Mouse (Mus musculus) small intestine, adult 2 months (tissue): ENCODE results near the gene Lipc.

Experiments
- CTCF ChIP-seq: fragments of 200-500 bp; IDR thresholded peaks from 2 replicates; pipeline ENCODE4 v1.5.1; 2012; ENCODE audit warnings: low read depth, mild to moderate bottlenecking, control low read depth, inconsistent platforms, low read length, moderate library complexity, mixed read lengths; ENCODE audit not compliant: insufficient replicate concordance, insufficient read length; ENCODE audit errors: extremely low read depth
- POLR2A ChIP-seq: fragments of 200-500 bp; IDR thresholded peaks from 2 replicates; pipeline ENCODE4 v1.6.1; 2012; ENCODE audit warnings: low read depth, mild to moderate bottlenecking, control low read depth, inconsistent platforms, low read length, moderate library complexity

- no peak for TF ChIP-seq CTCF
- no peak for TF ChIP-seq POLR2A
These were observed 133.3 kb downstream of the Lipc start for GRCm38 (mm10) chr9:70818739-70819138.
